Mouse (Mus musculus): ENCODE data around the gene Hormad2. TPM values are rescaled to one million over a fixed set of nuclear protein-coding genes. Genes with fewer than 3 reads are reported as not detected.

Gene Hormad2
- total and polyA plus RNA-seq, 2 experiments from 2014 or later, result 0.10 TPM; not detected in 1

DNA sequence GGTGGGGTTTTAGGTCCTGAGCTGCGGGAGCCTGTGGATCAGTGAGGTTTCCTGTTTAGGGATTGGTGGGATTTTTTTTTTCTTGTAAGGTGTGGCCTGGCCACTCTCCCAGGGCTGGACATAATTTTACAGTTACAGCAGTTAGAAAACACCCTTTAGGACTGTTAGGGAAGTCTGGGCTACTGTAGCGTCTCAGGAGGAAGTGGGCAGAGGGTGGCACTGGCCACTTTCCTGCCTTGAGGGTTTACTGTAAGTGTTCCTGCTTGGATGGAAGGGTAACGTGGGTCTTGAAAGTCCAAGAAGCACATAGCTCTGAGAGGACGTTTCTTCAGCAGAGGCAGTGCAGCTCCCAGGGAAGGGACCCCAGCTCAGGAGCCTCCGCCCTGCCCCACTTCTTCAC, 19.7 kb upstream of the Hormad2 start:
- WGBS, result 69% methylated on average over 5 of the region's 5 CpGs
- Histone ChIP-seq H3K36me3 (ENCODE audit: insufficient read depth, low read length) (no peaks in the 10 kb centered on the region), H3K9me3 (ENCODE audit: low read length) (no peaks in the 10 kb centered on the region), H3K4me1 (ENCODE audit: insufficient read depth, low read length) (no peaks in the 10 kb centered on the region), H3K4me2 (ENCODE audit: low read depth, low read length, poor library complexity, severe bottlenecking) (no peak overlapping the region), H3K9ac (replicated peaks; ENCODE audit: low read length, poor library complexity, severe bottlenecking) (no peak overlapping the region), H3K4me3 (ENCODE audit: low read depth, low read length) (no peak overlapping the region), H3K27me3 (ENCODE audit: insufficient read depth, low read length) (no peaks in the 10 kb centered on the region), H3K27ac (ENCODE audit: low read depth, low read length) (no peak overlapping the region)
- no peak for DNase-seq (ENCODE audit: low spot score)
- TF ChIP-seq CTCF (IDR thresholded peaks at IDR 0.05), result no peak
- no peak for ATAC-seq (ENCODE audit: low FRiP score)

DNA sequence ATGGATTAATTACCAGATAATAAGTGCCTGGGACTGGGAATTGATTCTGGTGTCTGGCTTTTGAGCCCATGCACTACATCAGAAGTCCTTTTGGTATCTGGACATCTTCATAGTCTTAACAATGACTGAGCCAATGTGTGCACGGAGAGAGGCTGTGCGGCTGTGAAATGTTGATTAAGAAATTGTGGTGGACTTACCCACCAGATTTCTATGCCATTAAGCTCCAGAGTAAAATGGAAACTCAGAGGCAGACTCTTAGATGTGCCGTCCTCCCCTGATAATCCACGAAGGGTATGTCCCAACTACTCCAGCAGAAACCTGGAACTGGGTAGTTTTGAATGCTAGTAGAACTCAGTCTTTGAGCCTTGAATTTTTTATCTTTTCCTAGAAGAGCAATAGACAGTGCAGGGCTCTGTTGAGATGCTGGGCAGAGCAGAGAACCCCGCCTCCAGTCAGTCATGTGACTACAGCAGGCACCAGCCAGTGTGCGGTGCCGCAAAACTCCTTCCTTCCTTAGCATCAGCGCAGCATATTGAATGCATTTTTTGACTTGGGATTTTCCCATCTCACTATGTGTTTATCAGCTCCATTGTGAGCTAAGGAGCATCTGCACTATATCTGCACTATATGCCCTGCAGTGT, 14.1 kb upstream of the Hormad2 start:
- H3K27me3 ChIP-seq (ENCODE audit: insufficient read depth, low read length), result no peaks in the 10 kb centered on the region
- 57% methylated on average over 8 of the region's 8 CpGs for WGBS
- no peak for DNase-seq (ENCODE audit: low spot score)
- no peak for TF ChIP-seq CTCF (IDR thresholded peaks at IDR 0.05)
- ATAC-seq (ENCODE audit: low FRiP score), result no peak
- H3K4me2 ChIP-seq (ENCODE audit: low read depth, low read length, poor library complexity, severe bottlenecking), result no peak overlapping the region
- H3K4me3 ChIP-seq (ENCODE audit: low read depth, low read length), result no peak overlapping the region
- H3K27ac ChIP-seq (ENCODE audit: low read depth, low read length), result no peak overlapping the region
- no peaks in the 10 kb centered on the region for H3K9me3 ChIP-seq (ENCODE audit: low read length)
- H3K4me1 ChIP-seq (ENCODE audit: insufficient read depth, low read length), result no peaks in the 10 kb centered on the region
- no peaks in the 10 kb centered on the region for H3K36me3 ChIP-seq (ENCODE audit: insufficient read depth, low read length)
- H3K9ac ChIP-seq (replicated peaks; ENCODE audit: low read length, poor library complexity, severe bottlenecking), result no peak overlapping the region

DNA sequence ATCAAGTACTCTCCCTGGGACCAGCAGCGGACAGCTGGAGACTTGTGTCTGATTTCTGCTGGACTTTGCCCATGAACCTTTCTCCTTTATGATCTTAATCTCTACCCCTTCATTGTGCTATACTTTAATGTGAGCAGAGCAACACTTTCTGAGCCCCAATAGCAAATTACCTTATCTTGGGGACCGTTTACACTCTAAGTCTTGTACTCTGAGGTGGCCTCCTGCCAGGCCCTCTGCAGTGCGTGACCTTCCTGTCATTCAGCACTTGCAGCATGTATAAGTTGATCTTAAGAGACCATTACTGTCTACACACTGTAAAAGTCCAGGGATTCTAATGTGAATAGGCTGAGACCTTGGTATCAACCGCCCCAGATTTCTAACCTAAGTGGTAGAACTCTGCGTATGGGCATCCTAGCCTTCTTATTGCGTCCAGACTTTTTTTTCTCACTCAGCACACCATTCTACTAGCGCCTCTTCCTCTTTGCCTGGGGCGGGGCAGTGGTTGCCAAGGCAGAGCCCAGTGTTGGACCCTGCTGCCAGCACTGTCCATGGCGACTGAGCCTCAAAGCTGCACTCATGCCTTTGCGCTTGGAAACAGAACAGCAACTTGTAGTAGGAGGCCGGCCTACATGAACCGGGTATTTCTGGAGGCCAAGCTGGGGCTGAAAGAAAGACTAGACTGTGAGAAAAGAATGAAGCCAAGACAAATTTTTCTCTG, 11.7 kb upstream of the Hormad2 start:
- 78% methylated on average over 12 of the region's 12 CpGs for WGBS
- H3K27me3 ChIP-seq (ENCODE audit: insufficient read depth, low read length), result no peaks in the 10 kb centered on the region
- no peak overlapping the region for H3K27ac ChIP-seq (ENCODE audit: low read depth, low read length)
- ATAC-seq (ENCODE audit: low FRiP score) (no peak), DNase-seq (ENCODE audit: low spot score) (peak; percentile 22)
- H3K9me3 ChIP-seq (ENCODE audit: low read length), result no peaks in the 10 kb centered on the region
- H3K4me3 ChIP-seq (ENCODE audit: low read depth, low read length), result no peak overlapping the region
- no peak for TF ChIP-seq CTCF (IDR thresholded peaks at IDR 0.05)
- H3K4me2 ChIP-seq (ENCODE audit: low read depth, low read length, poor library complexity, severe bottlenecking), result no peak overlapping the region
- H3K9ac ChIP-seq (replicated peaks; ENCODE audit: low read length, poor library complexity, severe bottlenecking), result no peak overlapping the region
- H3K4me1 ChIP-seq (ENCODE audit: insufficient read depth, low read length), result no peaks in the 10 kb centered on the region
- H3K36me3 ChIP-seq (ENCODE audit: insufficient read depth, low read length), result no peaks in the 10 kb centered on the region

- Histone ChIP-seq H3K27ac (ENCODE audit: low read depth, low read length) (no peak overlapping the region), H3K4me2 (ENCODE audit: low read depth, low read length, poor library complexity, severe bottlenecking) (no peak overlapping the region), H3K4me1 (ENCODE audit: insufficient read depth, low read length) (no peaks in the 10 kb centered on the region), H3K36me3 (ENCODE audit: insufficient read depth, low read length) (no peaks in the 10 kb centered on the region), H3K4me3 (ENCODE audit: low read depth, low read length) (no peak overlapping the region), H3K27me3 (ENCODE audit: insufficient read depth, low read length) (no peaks in the 10 kb centered on the region), H3K9me3 (ENCODE audit: low read length) (no peaks in the 10 kb centered on the region), H3K9ac (replicated peaks; ENCODE audit: low read length, poor library complexity, severe bottlenecking) (no peak overlapping the region)
- DNase-seq (ENCODE audit: low spot score) (peak; percentile 58), ATAC-seq (ENCODE audit: low FRiP score) (no peak)
- 20% methylated on average over 9 of the region's 9 CpGs for WGBS
- TF ChIP-seq CTCF (IDR thresholded peaks at IDR 0.05), result peak; percentile 75
Observed at GRCm38 (mm10) chr11:4451116-4451515, 10.2 kb upstream of the Hormad2 start.

GRCm38 (mm10) chr11:4446195-4446868, 5.4 kb upstream of the Hormad2 start:
- Histone ChIP-seq H3K27ac (ENCODE audit: low read depth, low read length) (no peak overlapping the region), H3K27me3 (ENCODE audit: insufficient read depth, low read length) (no peaks in the 10 kb centered on the region), H3K9ac (replicated peaks; ENCODE audit: low read length, poor library complexity, severe bottlenecking) (no peak overlapping the region), H3K4me3 (ENCODE audit: low read depth, low read length) (no peak overlapping the region), H3K9me3 (ENCODE audit: low read length) (no peaks in the 10 kb centered on the region), H3K36me3 (ENCODE audit: insufficient read depth, low read length) (no peaks in the 10 kb centered on the region), H3K4me1 (ENCODE audit: insufficient read depth, low read length) (no peaks in the 10 kb centered on the region), H3K4me2 (ENCODE audit: low read depth, low read length, poor library complexity, severe bottlenecking) (no peak overlapping the region)
- TF ChIP-seq CTCF (IDR thresholded peaks at IDR 0.05), result no peak
- peak; percentile 19 for DNase-seq (ENCODE audit: low spot score)
- WGBS, result 95% methylated on average over 9 of the region's 9 CpGs
- no peak for ATAC-seq (ENCODE audit: low FRiP score)

- TF ChIP-seq CTCF (IDR thresholded peaks at IDR 0.05), result no peak
- no peaks in the 10 kb centered on the region for H3K4me1 ChIP-seq (ENCODE audit: insufficient read depth, low read length)
- no peaks in the 10 kb centered on the region for H3K36me3 ChIP-seq (ENCODE audit: insufficient read depth, low read length)
- H3K27ac ChIP-seq (ENCODE audit: low read depth, low read length), result no peak overlapping the region
- no peaks in the 10 kb centered on the region for H3K9me3 ChIP-seq (ENCODE audit: low read length)
- no peak overlapping the region for H3K9ac ChIP-seq (replicated peaks; ENCODE audit: low read length, poor library complexity, severe bottlenecking)
- no peak overlapping the region for H3K4me3 ChIP-seq (ENCODE audit: low read depth, low read length)
- WGBS, result 21% methylated on average over 1 of the region's 1 CpGs
- DNase-seq (ENCODE audit: low spot score), result no peak
- no peak overlapping the region for H3K4me2 ChIP-seq (ENCODE audit: low read depth, low read length, poor library complexity, severe bottlenecking)
- H3K27me3 ChIP-seq (ENCODE audit: insufficient read depth, low read length), result no peaks in the 10 kb centered on the region
- ATAC-seq (ENCODE audit: low FRiP score), result no peak
Observed at GRCm38 (mm10) chr11:4442280-4442679, 1.4 kb upstream of the Hormad2 start.

All from midbrain, postnatal 0 days (tissue).